Mouse (Mus musculus): ENCODE data around the gene Fam129b. TPM values are rescaled to one million over a fixed set of nuclear protein-coding genes. Genes with fewer than 3 reads are reported as not detected.

Fam129b gene
- total and polyA plus RNA-seq, 3 experiments = 0.26 to 0.55 (median 0.50) TPM

DNA sequence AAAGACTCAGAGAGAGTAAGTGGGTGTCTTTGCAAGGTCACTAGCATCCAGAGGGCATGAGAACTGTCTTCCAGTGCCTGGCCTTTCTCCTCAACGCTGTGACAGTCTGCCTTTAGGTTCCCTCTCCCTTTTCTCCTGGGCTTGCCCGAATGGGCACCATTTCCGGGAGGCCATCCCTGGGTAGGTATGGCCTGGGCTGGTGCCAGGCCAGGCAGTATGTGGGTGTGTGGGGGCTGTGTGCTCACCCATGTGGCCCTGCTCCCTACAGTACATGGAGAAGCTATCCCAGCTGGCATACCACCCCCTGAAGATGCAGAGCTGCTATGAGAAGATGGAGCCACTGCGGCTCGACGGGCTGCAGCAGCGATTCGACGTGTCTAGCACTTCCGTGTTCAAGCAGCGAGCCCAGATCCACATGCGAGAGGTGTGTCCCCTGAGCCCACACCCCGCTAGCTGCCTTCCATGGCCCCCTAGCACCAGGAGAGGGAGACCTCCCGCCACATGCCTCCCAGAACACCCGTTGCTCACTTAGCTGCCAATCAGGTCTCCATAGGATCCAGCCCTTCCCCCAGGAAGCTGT is 46.0 kb downstream of the Fam129b start:
- no peaks in the 10 kb centered on the region for H3K79me2 ChIP-seq (replicated peaks; ENCODE audit: control insufficient read depth, extremely low read depth, insufficient read depth, poor library complexity, severe bottlenecking)
- H3K9ac ChIP-seq (ENCODE audit: insufficient read depth, low read depth) = no peak overlapping the region
- H3K36me3 ChIP-seq (replicated peaks in 1 of 2; ENCODE audit: control insufficient read depth in 1 of 2, insufficient read depth in 1 of 2, low read length in 1 of 2) = peaks cover 4 to 7% of the 10 kb centered on the region in 2 experiments
- peaks cover 7% of the 10 kb centered on the region for H3K27me3 ChIP-seq (replicated peaks)
- no peaks in the 10 kb centered on the region for H3K9me3 ChIP-seq (replicated peaks; ENCODE audit: low read length)
- H3K4me1 ChIP-seq (ENCODE audit: control insufficient read depth in 1 of 2, insufficient read depth in 2 of 2) = peaks cover 3 to 16% of the 10 kb centered on the region in 2 experiments; a peak in 2 of 4 replicates
- dilution Hi-C loops (cut with MboI; ENCODE audit: extremely low pct_ligation_motif_present, extremely low pct_unique_long_range_greater_than_20kb, low sequenced_read_pairs) (no loop called here), in situ Hi-C loops (cut with MboI; ENCODE audit: low pct_ligation_motif_present, low pct_unique_long_range_greater_than_20kb, low sequenced_read_pairs) (no loop called here)
- DNase-seq (ENCODE audit: extremely low read depth) = no peak
- H3K4me2 ChIP-seq (ENCODE audit: insufficient read depth, low read depth, poor library complexity, severe bottlenecking) = no peak overlapping the region
- H3K4me3 ChIP-seq (replicated peaks in 1 of 3; ENCODE audit: low read depth in 2 of 3, low read length in 2 of 3, poor library complexity in 1 of 3) = no peak overlapping the region
- H3K27ac ChIP-seq (ENCODE audit: insufficient read depth, low read depth) = no peak overlapping the region
- TF ChIP-seq EP300 (IDR thresholded peaks at IDR 0.05; ENCODE audit: low read length) (no peak), JUN (IDR thresholded peaks at IDR 0.05; ENCODE audit: insufficient read depth, low read depth, low read length) (no peak), ELF1 (IDR thresholded peaks at IDR 0.05; ENCODE audit: low read depth, low read length) (no peak), ETS1 (conservative IDR thresholded peaks at IDR 0.05; ENCODE audit: low read depth, low read length) (no peak), ZKSCAN1 (IDR thresholded peaks at IDR 0.05; ENCODE audit: borderline replicate concordance, low read depth, low read length) (no peak)

DNA sequence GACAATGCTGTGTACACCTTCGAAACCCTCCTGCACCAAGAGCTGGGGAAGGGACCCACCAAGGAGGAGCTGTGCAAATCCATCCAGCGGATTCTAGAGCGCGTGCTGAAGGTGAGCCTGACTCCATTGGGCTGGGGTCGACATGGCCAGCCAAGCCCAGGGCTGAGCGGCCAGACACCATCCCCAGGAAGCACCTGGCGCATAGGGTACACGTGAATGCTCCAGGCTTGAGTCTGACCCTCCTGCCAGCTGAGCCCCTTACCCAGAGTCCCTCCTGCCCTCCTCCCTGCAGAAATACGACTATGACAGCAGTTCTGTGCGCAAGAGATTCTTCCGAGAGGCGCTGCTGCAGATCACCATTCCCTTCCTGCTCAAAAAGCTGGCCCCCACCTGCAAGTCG is 46.6 kb downstream of the Fam129b start:
- dilution Hi-C loops (cut with MboI; ENCODE audit: extremely low pct_ligation_motif_present, extremely low pct_unique_long_range_greater_than_20kb, low sequenced_read_pairs) (no loop called here), in situ Hi-C loops (cut with MboI; ENCODE audit: low pct_ligation_motif_present, low pct_unique_long_range_greater_than_20kb, low sequenced_read_pairs) (no loop called here)
- H3K27ac ChIP-seq (ENCODE audit: insufficient read depth, low read depth) = no peak overlapping the region
- H3K4me3 ChIP-seq (replicated peaks in 1 of 3; ENCODE audit: low read depth in 2 of 3, low read length in 2 of 3, poor library complexity in 1 of 3) = no peak overlapping the region
- no peak overlapping the region for H3K4me2 ChIP-seq (ENCODE audit: insufficient read depth, low read depth, poor library complexity, severe bottlenecking)
- peaks cover 2 to 10% of the 10 kb centered on the region in 2 experiments; a peak in 2 of 4 replicates for H3K4me1 ChIP-seq (ENCODE audit: control insufficient read depth in 1 of 2, insufficient read depth in 2 of 2)
- TF ChIP-seq E2F4 (IDR thresholded peaks at IDR 0.05; ENCODE audit: insufficient replicate concordance, low read depth, low read length) = no peak
- no peak for TF ChIP-seq MAX (IDR thresholded peaks at IDR 0.05; ENCODE audit: low read length)
- TF ChIP-seq IRF4 (IDR thresholded peaks at IDR 0.05; ENCODE audit: low read depth, low read length) = no peak
- TF ChIP-seq PAX5 (IDR thresholded peaks at IDR 0.05; ENCODE audit: low read length) = no peak
- DNase-seq (ENCODE audit: extremely low read depth) = no peak
- H3K9ac ChIP-seq (ENCODE audit: insufficient read depth, low read depth) = no peak overlapping the region
- peaks cover 4 to 14% of the 10 kb centered on the region in 2 experiments for H3K36me3 ChIP-seq (replicated peaks in 1 of 2; ENCODE audit: control insufficient read depth in 1 of 2, insufficient read depth in 1 of 2, low read length in 1 of 2)
- no peaks in the 10 kb centered on the region for H3K9me3 ChIP-seq (replicated peaks; ENCODE audit: low read length)
- peaks cover 7% of the 10 kb centered on the region for H3K27me3 ChIP-seq (replicated peaks)
- no peaks in the 10 kb centered on the region for H3K79me2 ChIP-seq (replicated peaks; ENCODE audit: control insufficient read depth, extremely low read depth, insufficient read depth, poor library complexity, severe bottlenecking)

DNA sequence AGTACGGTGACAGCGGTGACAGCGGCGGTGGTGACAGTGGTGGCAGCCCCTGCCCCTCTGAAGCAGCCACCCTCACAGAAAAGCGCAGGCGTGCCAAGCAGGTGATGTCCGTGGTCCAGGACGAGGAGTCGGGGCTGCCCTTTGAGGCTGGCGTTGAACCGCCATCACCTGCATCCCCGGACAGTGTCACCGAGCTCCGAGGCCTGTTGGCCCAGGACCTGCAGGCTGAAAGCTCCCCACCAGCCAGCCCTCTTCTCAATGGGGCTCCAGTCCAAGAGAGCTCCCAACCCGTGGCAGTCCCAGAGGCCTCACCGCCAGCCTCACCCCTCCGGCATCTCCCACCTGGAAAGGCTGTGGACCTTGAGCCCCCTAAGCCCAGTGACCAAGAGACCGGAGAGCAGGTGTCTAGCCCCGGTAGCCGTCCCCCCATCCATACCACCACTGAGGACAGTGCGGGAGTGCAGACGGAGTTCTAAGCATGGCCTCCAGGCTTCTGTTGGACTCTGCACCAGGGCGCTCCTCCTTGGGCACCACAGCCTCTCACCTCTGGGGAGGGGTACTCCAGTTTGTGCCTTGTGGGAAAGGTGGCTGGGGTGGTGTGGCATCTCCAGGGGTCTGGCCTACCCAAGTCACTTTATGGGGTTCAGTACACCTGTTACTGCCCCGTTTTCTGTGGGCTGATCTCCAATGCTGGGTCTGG is 47.8 kb downstream of the Fam129b start:
- no peak overlapping the region for H3K27ac ChIP-seq (ENCODE audit: insufficient read depth, low read depth)
- DNase-seq (ENCODE audit: extremely low read depth) = no peak
- no peak overlapping the region for H3K4me3 ChIP-seq (replicated peaks in 1 of 3; ENCODE audit: low read depth in 2 of 3, low read length in 2 of 3, poor library complexity in 1 of 3)
- in situ Hi-C loops (cut with MboI; ENCODE audit: low pct_ligation_motif_present, low pct_unique_long_range_greater_than_20kb, low sequenced_read_pairs) (no loop called here), dilution Hi-C loops (cut with MboI; ENCODE audit: extremely low pct_ligation_motif_present, extremely low pct_unique_long_range_greater_than_20kb, low sequenced_read_pairs) (no loop called here)
- no peaks in the 10 kb centered on the region for H3K79me2 ChIP-seq (replicated peaks; ENCODE audit: control insufficient read depth, extremely low read depth, insufficient read depth, poor library complexity, severe bottlenecking)
- H3K27me3 ChIP-seq (replicated peaks) = peaks cover 5% of the 10 kb centered on the region
- H3K9ac ChIP-seq (ENCODE audit: insufficient read depth, low read depth) = no peak overlapping the region
- peaks cover 4 to 19% of the 10 kb centered on the region in 2 experiments for H3K36me3 ChIP-seq (replicated peaks in 1 of 2; ENCODE audit: control insufficient read depth in 1 of 2, insufficient read depth in 1 of 2, low read length in 1 of 2)
- no peak for TF ChIP-seq MYC (IDR thresholded peaks at IDR 0.05; ENCODE audit: low read depth, low read length)
- TF ChIP-seq ZKSCAN1 (IDR thresholded peaks at IDR 0.05; ENCODE audit: borderline replicate concordance, low read depth, low read length) = no peak
- TF ChIP-seq ETS1 (conservative IDR thresholded peaks at IDR 0.05; ENCODE audit: low read depth, low read length) = no peak
- no peak for TF ChIP-seq E2F4 (IDR thresholded peaks at IDR 0.05; ENCODE audit: insufficient replicate concordance, low read depth, low read length)
- TF ChIP-seq UBTF (IDR thresholded peaks at IDR 0.05; ENCODE audit: low read depth, low read length) = no peak
- TF ChIP-seq ZC3H11A (IDR thresholded peaks at IDR 0.05; ENCODE audit: low read depth, low read length) = no peak
- no peak for TF ChIP-seq NRF1 (IDR thresholded peaks at IDR 0.05; ENCODE audit: low read depth, low read length)
- TF ChIP-seq JUND (conservative IDR thresholded peaks at IDR 0.05; ENCODE audit: low read depth, low read length) = no peak
- TF ChIP-seq MAFK (IDR thresholded peaks at IDR 0.05; ENCODE audit: insufficient replicate concordance, low read length) = no peak
- no peaks in the 10 kb centered on the region for H3K9me3 ChIP-seq (replicated peaks; ENCODE audit: low read length)
- no peak overlapping the region for H3K4me2 ChIP-seq (ENCODE audit: insufficient read depth, low read depth, poor library complexity, severe bottlenecking)
- H3K4me1 ChIP-seq (ENCODE audit: control insufficient read depth in 1 of 2, insufficient read depth in 2 of 2) = peaks cover 0 to 10% of the 10 kb centered on the region in 2 experiments; a peak in 1 of 4 replicates
